In genomic region chr19:52442523-52442922, GRCm38 (mm10) we compare ENCODE assay signal across 16 mouse cellular contexts.
"Had no signal": no experiment of that assay in that cellular context is flagged by ENCODE, and none has a peak within 500 bp of the region (broad histone marks: within the 10 kb centered on the region; RNA-seq: fewer than 3 reads in every experiment).

No protein-coding gene starts in this region.

- H3K9ac ChIP-seq: intestine, embryonic 15.5 days; kidney, embryonic 15.5 days; limb, embryonic 12.5 days; limb, embryonic 15.5 days; liver, embryonic 14.5 days; liver, postnatal 0 days; stomach, embryonic 15.5 days had no signal

- H3K27me3 ChIP-seq: intestine, embryonic 15.5 days; kidney, embryonic 15.5 days; limb, embryonic 12.5 days; limb, embryonic 15.5 days; stomach, embryonic 15.5 days had no signal

- H3K4me1 ChIP-seq: intestine, embryonic 15.5 days; kidney, embryonic 15.5 days; limb, embryonic 12.5 days; limb, embryonic 15.5 days; stomach, embryonic 15.5 days had no signal

- H3K4me3 ChIP-seq: intestine, embryonic 15.5 days; kidney, embryonic 15.5 days; limb, embryonic 12.5 days; limb, embryonic 15.5 days; stomach, embryonic 15.5 days had no signal

- DNase-seq: kidney, adult 11 months; kidney, adult 8-10 months; kidney, postnatal 10 days; kidney, postnatal 36 days; left cerebral cortex, postnatal 4 days; liver, postnatal 0 days; midbrain, embryonic 14.5 days; thymus, postnatal 25 days had no signal

- H3K9me3 ChIP-seq: intestine, embryonic 15.5 days; kidney, embryonic 15.5 days; limb, embryonic 12.5 days; limb, embryonic 15.5 days; stomach, embryonic 15.5 days had no signal

- ATAC-seq: intestine, embryonic 15.5 days; liver, postnatal 0 days had no signal

- H3K4me2 ChIP-seq: intestine, embryonic 15.5 days; kidney, embryonic 15.5 days; limb, embryonic 12.5 days; limb, embryonic 15.5 days; liver, embryonic 11.5 days; midbrain, embryonic 11.5 days; stomach, embryonic 15.5 days had no signal

- H3K27ac ChIP-seq: intestine, embryonic 15.5 days; kidney, embryonic 15.5 days; limb, embryonic 12.5 days; limb, embryonic 15.5 days; liver, embryonic 14.5 days; stomach, embryonic 15.5 days had no signal

- H3K36me3 ChIP-seq: intestine, embryonic 15.5 days; kidney, embryonic 15.5 days; limb, embryonic 12.5 days; limb, embryonic 15.5 days; stomach, embryonic 15.5 days had no signal
